Comparison of ENCODE assay signal across 8 mouse cellular contexts in genomic region chr7:75781948-75782722, GRCm38 (mm10).
A peak's percentile ranks its signal among the peaks of the same experiment; 100 is the strongest.
DNase-seq lines count a peak whose midpoint lies in the region; ATAC-seq lines count a peak whose summit lies in the region.

No protein-coding gene starts in this region.

- no peaks in the 10 kb centered on the region for H3K27me3 ChIP-seq in hindbrain, embryonic 12.5 days

- peak; percentile 94 for ATAC-seq in hindbrain, embryonic 12.5 days (ENCODE audit: low FRiP score)

- H3K36me3 ChIP-seq in hindbrain, embryonic 12.5 days, result peaks cover 7% of the 10 kb centered on the region; the same call in 1 of the 2 replicates

- peak; percentile 96 for DNase-seq in NIH3T3 (ENCODE audit: low read depth)
- peak; percentile 88 to 90 for DNase-seq in cerebellum, postnatal 10 days
- peak; percentile 67 to 80 for DNase-seq in frontal cortex, postnatal 10 days (ENCODE audit: low spot score in 2 of 2)
- peak; percentile 74 to 90 for DNase-seq in layer of hippocampus, postnatal 14 days (ENCODE audit: low spot score in 2 of 2)
- DNase-seq in lung, postnatal 14 days, result peak; percentile 87
- peak; percentile 11 for DNase-seq in retina, adult 2 months (ENCODE audit: low read depth, low spot score)
- peak; percentile 87 to 90 for DNase-seq in thymus, postnatal 36 days

- no peaks in the 10 kb centered on the region for H3K4me1 ChIP-seq in hindbrain, embryonic 12.5 days

- peak overlapping the region; percentile 60 for H3K9ac ChIP-seq in hindbrain, embryonic 12.5 days

- H3K27ac ChIP-seq in hindbrain, embryonic 12.5 days, result no peak overlapping the region

- H3K4me2 ChIP-seq in hindbrain, embryonic 12.5 days (replicated peaks), result peak overlapping the region; percentile 62

- 13% methylated on average over 36 of the region's 36 CpGs for WGBS in hindbrain, embryonic 12.5 days

- peak overlapping the region; percentile 46 for H3K4me3 ChIP-seq in hindbrain, embryonic 12.5 days

- no peaks in the 10 kb centered on the region for H3K9me3 ChIP-seq in hindbrain, embryonic 12.5 days (replicated peaks)

Comparison
In these comparisons a context has a peak if more than half of its experiments do, and no peak if none do; other contexts are left out.
1. DNase-seq: peak in every context shown above with its lines; median percentile 96 in NIH3T3; 89 in cerebellum, postnatal 10 days; 88 in thymus, postnatal 36 days; 87 in lung, postnatal 14 days; 82 in layer of hippocampus, postnatal 14 days; 74 in frontal cortex, postnatal 10 days; 11 in retina, adult 2 months.